Mouse (Mus musculus) neutrophil, adult 5-6 weeks (primary cell): ENCODE measurements at regions not wholly inside any gene's neighbourhood (a gene's known extent, or its start where the extent isn't known, plus 50 kb on each side); places are given as distances from the start of the nearest gene placed in this dataset.

Source experiments
- ATAC-seq: fragments of 151-379, 151-347 bp; 2 replicates; pipeline ENCODE4 v1.8.0; 2017; ENCODE audit warnings: mild to moderate bottlenecking, moderate TSS enrichment; ENCODE audit not compliant: insufficient number of reproducible peaks, poor library complexity, low FRiP score, severe bottlenecking; ENCODE audit errors: extremely low read depth

GRCm38 (mm10) chr10:19529655-19530054 lies 62.1 kb upstream of the Ifngr1 start:
- no peak for ATAC-seq

- no peak for ATAC-seq
Observed at GRCm38 (mm10) chr10:19530056-19530455, 61.7 kb upstream of the Ifngr1 start.

GRCm38 (mm10) chr10:19531452-19531851 lies 60.3 kb upstream of the Ifngr1 start:
- no peak for ATAC-seq

GRCm38 (mm10) chr10:19532790-19533189 lies 59.0 kb upstream of the Ifngr1 start:
- ATAC-seq: no peak

- no peak for ATAC-seq
Observed at GRCm38 (mm10) chr10:19533846-19534245, 57.9 kb upstream of the Ifngr1 start.
